Mouse (Mus musculus) kidney, adult 2 months (tissue): ENCODE data around the gene Zim1.

Experiments used
- CTCF ChIP-seq: fragments of 200-500 bp; conservative IDR thresholded peaks from 2 replicates; pipeline ENCODE4 v1.5.1; 2011; ENCODE audit warnings: low read depth, mild to moderate bottlenecking, control low read depth, low read length, moderate library complexity, mixed read lengths; ENCODE audit not compliant: insufficient read depth, insufficient read length
- POLR2A ChIP-seq: fragments of 200-500 bp; IDR thresholded peaks from one replicate; pipeline ENCODE4 v1.6.1; 2011; ENCODE audit warnings: low read depth, low read length, control low read depth

GRCm38 (mm10) chr7:6709396-6709795 is 13.1 kb upstream of the Zim1 start:
- TF ChIP-seq CTCF (no peak), POLR2A (no peak)
